Mouse (Mus musculus): ENCODE measurements at regions not wholly inside any gene's neighbourhood (a gene's known extent, or its start where the extent isn't known, plus 50 kb on each side); places are given as distances from the start of the nearest gene placed in this dataset.

- TF ChIP-seq POLR2A (IDR thresholded peaks at IDR 0.05; ENCODE audit: control insufficient read depth, low read depth, low read length) (no peak), CTCF (IDR thresholded peaks at IDR 0.05; ENCODE audit: control insufficient read depth, insufficient read depth, insufficient replicate concordance, low read depth, low read length) (no peak)
Observed at GRCm38 (mm10) chr5:49816751-49817150, 242.1 kb downstream of the Adgra3 start.

Data from testis, adult 2 months (tissue).